ENCODE assay signal across 19 mouse cellular contexts in the genomic region with DNA sequence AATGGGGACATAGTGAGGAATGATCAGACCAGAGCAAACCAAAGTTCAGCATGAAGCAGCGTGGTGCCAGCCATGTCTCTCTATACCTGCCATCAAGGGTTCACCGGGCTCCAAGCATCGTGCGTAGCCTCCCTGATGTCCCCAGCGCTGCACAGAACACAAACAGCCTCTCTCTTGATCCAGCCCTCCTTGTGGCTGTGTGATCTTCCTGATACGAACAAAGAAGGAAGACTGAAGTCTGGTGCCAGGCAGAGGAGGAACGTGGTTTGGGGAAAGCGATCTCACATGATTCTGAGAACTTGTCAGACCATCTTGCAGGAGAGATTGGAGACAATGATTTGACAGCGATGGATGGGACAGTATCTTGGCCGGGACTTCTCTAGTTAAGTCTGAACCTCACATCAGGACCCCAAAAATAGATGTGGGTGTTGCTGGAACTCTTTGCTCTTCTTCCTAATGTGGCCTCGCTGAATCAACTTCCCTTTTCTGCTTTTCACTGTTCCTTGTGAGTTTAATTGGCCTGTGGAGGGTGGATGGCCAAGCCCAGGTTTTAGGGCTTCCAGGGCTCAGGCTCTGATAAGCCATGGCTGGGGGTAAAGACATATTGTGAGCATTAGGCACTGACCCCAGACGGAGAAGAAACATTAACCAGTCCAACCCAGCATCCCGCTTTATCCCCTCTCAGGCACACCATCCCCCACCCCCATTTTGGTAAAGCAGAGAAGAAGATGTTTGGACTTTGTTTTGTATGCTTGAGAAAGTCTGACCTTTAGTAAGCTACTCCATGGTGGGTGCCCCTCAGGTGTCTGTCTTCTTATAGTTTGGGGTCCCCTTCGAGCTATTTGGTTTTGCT. TPM values are rescaled to one million over a fixed set of nuclear protein-coding genes. Genes with fewer than 3 reads are reported as not detected.
A peak's percentile ranks its signal among the peaks of the same experiment; 100 is the strongest.
DNase-seq lines count a peak whose midpoint lies in the region; ATAC-seq and TF ChIP-seq lines count a peak whose summit lies in the region.
"Had no signal": no experiment of that assay in that cellular context is flagged by ENCODE, and none has a peak within 500 bp of the region (broad histone marks: within the 10 kb centered on the region; RNA-seq: fewer than 3 reads in every experiment).

No protein-coding gene starts in this region.

- DNase-seq in kidney, adult 2 months: peak; percentile 81
- DNase-seq in kidney, adult 18-20 months: no peak
- DNase-seq in 416B (ENCODE audit: low read depth): peak; percentile 20
- DNase-seq in brain, adult 2 months (ENCODE audit: low read depth, low spot score): peak; percentile 30
- DNase-seq in ovary, postnatal 10 days (ENCODE audit: low spot score): no peak
- no peak for DNase-seq in midbrain, postnatal 0 days (ENCODE audit: low spot score)
- DNase-seq: adrenal gland, adult 8-10 months; cerebellum, adult 2 months; lung, postnatal 14 days; thymus, postnatal 14 days had no signal

- ATAC-seq in midbrain, postnatal 0 days (ENCODE audit: low FRiP score): no peak
- ATAC-seq in forebrain, embryonic 16.5 days: no peak

- no peak for TF ChIP-seq POLR2A in kidney, adult 2 months (IDR thresholded peaks at IDR 0.05; ENCODE audit: low read depth, low read length)

- H3K36me3 ChIP-seq in kidney, adult 2 months (ENCODE audit: control insufficient read depth, insufficient read depth, low read length): no peaks in the 10 kb centered on the region
- H3K36me3 ChIP-seq in macrophage (ENCODE audit: inconsistent target): 0 out of 2 replicates have a peak, but pooled peaks cover 3% of the 10 kb centered on the region
- no peaks in the 10 kb centered on the region for H3K36me3 ChIP-seq in midbrain, postnatal 0 days (ENCODE audit: insufficient read depth, low read length)
- no peaks in the 10 kb centered on the region for H3K36me3 ChIP-seq in forebrain, embryonic 16.5 days (ENCODE audit: control insufficient read depth, insufficient read depth)
- H3K36me3 ChIP-seq: embryonic facial prominence, embryonic 12.5 days had no signal

- H3K79me2 ChIP-seq in macrophage (ENCODE audit: inconsistent target): peaks cover 10% of the 10 kb centered on the region

- no peak overlapping the region for H3K4me3 ChIP-seq in kidney, adult 2 months (ENCODE audit: insufficient read depth, low read depth, low read length)
- peak overlapping the region; percentile 49 for H3K4me3 ChIP-seq in macrophage (ENCODE audit: inconsistent target)
- no peak overlapping the region for H3K4me3 ChIP-seq in midbrain, postnatal 0 days (ENCODE audit: low read depth, low read length)
- H3K4me3 ChIP-seq in forebrain, embryonic 16.5 days (replicated peaks; ENCODE audit: low read length): no peak overlapping the region
- H3K4me3 ChIP-seq: embryonic facial prominence, embryonic 12.5 days; myocyte had no signal

- 64% methylated on average over 14 of the region's 14 CpGs for WGBS in kidney, adult 2 months
- 11% methylated on average over 14 of the region's 14 CpGs for WGBS in macrophage (ENCODE audit: missing documents)
- 80% methylated on average over 14 of the region's 14 CpGs for WGBS in midbrain, postnatal 0 days
- WGBS in forebrain, embryonic 16.5 days: 76% methylated on average over 14 of the region's 14 CpGs

- no peak for TF ChIP-seq CTCF in kidney, adult 2 months (conservative IDR thresholded peaks at IDR 0.05; ENCODE audit: insufficient read depth, insufficient read length, low read depth, low read length)
- no peak for TF ChIP-seq CTCF in midbrain, postnatal 0 days (IDR thresholded peaks at IDR 0.05)

- no peak overlapping the region for H3K4me2 ChIP-seq in midbrain, postnatal 0 days (ENCODE audit: low read depth, low read length, poor library complexity, severe bottlenecking)
- H3K4me2 ChIP-seq in forebrain, embryonic 16.5 days (ENCODE audit: low read length): no peak overlapping the region
- H3K4me2 ChIP-seq: embryonic facial prominence, embryonic 12.5 days had no signal

- H3K4me1 ChIP-seq in kidney, adult 2 months (ENCODE audit: control insufficient read depth, insufficient read depth, low read length): peaks cover 23% of the 10 kb centered on the region
- H3K4me1 ChIP-seq in midbrain, postnatal 0 days (ENCODE audit: insufficient read depth, low read length): no peaks in the 10 kb centered on the region
- H3K4me1 ChIP-seq in forebrain, embryonic 16.5 days (replicated peaks; ENCODE audit: control insufficient read depth, insufficient read depth, low read length): no peaks in the 10 kb centered on the region

- no peaks in the 10 kb centered on the region for H3K27me3 ChIP-seq in kidney, adult 2 months (replicated peaks; ENCODE audit: control insufficient read depth, insufficient read depth, low read length)
- no peaks in the 10 kb centered on the region for H3K27me3 ChIP-seq in midbrain, postnatal 0 days (ENCODE audit: insufficient read depth, low read length)
- H3K27me3 ChIP-seq in forebrain, embryonic 16.5 days (replicated peaks; ENCODE audit: control insufficient read depth, insufficient read depth, low read length): no peaks in the 10 kb centered on the region
- H3K27me3 ChIP-seq: embryonic facial prominence, embryonic 12.5 days had no signal

- peak overlapping the region; percentile 74 for H3K27ac ChIP-seq in kidney, adult 2 months (ENCODE audit: insufficient read depth, low read depth, low read length)
- peak overlapping the region; percentile 93 for H3K27ac ChIP-seq in macrophage
- no peak overlapping the region for H3K27ac ChIP-seq in midbrain, postnatal 0 days (ENCODE audit: low read depth, low read length)
- H3K27ac ChIP-seq in forebrain, embryonic 16.5 days (ENCODE audit: low read length): no peak overlapping the region
- H3K27ac ChIP-seq: embryonic facial prominence, embryonic 12.5 days had no signal

- no peak overlapping the region for H3K9ac ChIP-seq in midbrain, postnatal 0 days (replicated peaks; ENCODE audit: low read length, poor library complexity, severe bottlenecking)
- no peak overlapping the region for H3K9ac ChIP-seq in forebrain, embryonic 16.5 days (replicated peaks; ENCODE audit: low read depth, low read length)
- H3K9ac ChIP-seq: embryonic facial prominence, embryonic 12.5 days had no signal

- no peaks in the 10 kb centered on the region for H3K9me3 ChIP-seq in midbrain, postnatal 0 days (ENCODE audit: low read length)
- H3K9me3 ChIP-seq in forebrain, embryonic 16.5 days (ENCODE audit: control insufficient read depth, low read length): no peaks in the 10 kb centered on the region

RNA-seq across cellular contexts. Expression of gene Cd27, which starts 17.3 kb away (rescaled TPM):
- polyA plus RNA-seq in kidney, adult 2 months (2012; rRNA removed): 0.64 and 7.0 TPM in 2 replicates
- total RNA-seq in macrophage (2018; cell fraction: chromatin; rRNA removed): not detected
- total RNA-seq in macrophage (2018; cell fraction: cytosol; rRNA removed): not detected
- total RNA-seq in macrophage (2018; cell fraction: nucleus; rRNA removed): not detected
- polyA plus RNA-seq in macrophage (2018): not detected in 3 replicates
- total RNA-seq in midbrain, postnatal 0 days (2014; rRNA removed): not detected in 2 replicates
- polyA plus RNA-seq in midbrain, postnatal 0 days (2015; fragmentation: Nextera tagmentation; extraction: Ambion mirVana): 0.70 TPM in 1 of 2 replicates, not detected in the other
- 1.8 TPM in 1 of 2 replicates, not detected in the other for polyA plus RNA-seq in forebrain, embryonic 16.5 days (2015; fragmentation: Nextera tagmentation; extraction: Ambion mirVana)
- total RNA-seq: layer of hippocampus, postnatal 25 days had no signal
- polyA plus RNA-seq: cerebellum, adult 2 months had no signal

RNA-seq across cellular contexts. Expression of gene Tapbpl, which starts 22.4 kb away (rescaled TPM):
- polyA plus RNA-seq in kidney, adult 2 months (2012; rRNA removed): 16.0 and 16.4 TPM in 2 replicates
- 10 to 100 TPM in 14 of 26 experiments, 1 to 10 TPM in 12; 3.1 to 21.5 (median 10.5) TPM for total RNA-seq in macrophage (2018; cell fraction: chromatin; rRNA removed)
- total RNA-seq in macrophage (2018; cell fraction: cytosol; rRNA removed): 10 to 100 TPM; 14.4 to 67.4 (median 32.1) TPM
- total RNA-seq in macrophage (2018; cell fraction: nucleus; rRNA removed): 10 to 100 TPM in 25 of 26 experiments, 1 to 10 TPM in 1; 7.9 to 53.9 (median 24.3) TPM
- polyA plus RNA-seq in macrophage (2018): 11.1 to 31.4 TPM (median 11.5 TPM) in 3 replicates
- total RNA-seq in midbrain, postnatal 0 days (2014; rRNA removed): 4.7 and 6.2 TPM in 2 replicates
- 9.0 and 9.7 TPM in 2 replicates for polyA plus RNA-seq in midbrain, postnatal 0 days (2015; fragmentation: Nextera tagmentation; extraction: Ambion mirVana)
- 3.8 and 4.5 TPM in 2 replicates for polyA plus RNA-seq in forebrain, embryonic 16.5 days (2015; fragmentation: Nextera tagmentation; extraction: Ambion mirVana)

RNA-seq across cellular contexts. Expression of gene Tuba3a, which starts 31.8 kb away (rescaled TPM):
- 0.39 and 0.86 TPM in 2 replicates for polyA plus RNA-seq in kidney, adult 2 months (2012; rRNA removed)
- not detected for total RNA-seq in macrophage (2018; cell fraction: chromatin; rRNA removed)
- not detected for total RNA-seq in macrophage (2018; cell fraction: cytosol; rRNA removed)
- total RNA-seq in macrophage (2018; cell fraction: nucleus; rRNA removed): not detected
- not detected in 3 replicates for polyA plus RNA-seq in macrophage (2018)
- total RNA-seq in midbrain, postnatal 0 days (2014; rRNA removed): not detected in 2 replicates
- not detected in 2 replicates for polyA plus RNA-seq in midbrain, postnatal 0 days (2015; fragmentation: Nextera tagmentation; extraction: Ambion mirVana)
- polyA plus RNA-seq in forebrain, embryonic 16.5 days (2015; fragmentation: Nextera tagmentation; extraction: Ambion mirVana): not detected in 2 replicates
- total RNA-seq: adrenal gland, adult 8-10 months; gastrocnemius, adult 8-10 months; layer of hippocampus, postnatal 25 days had no signal
- polyA plus RNA-seq: cerebellum, adult 2 months; forebrain, embryonic 11.5 days; heart, embryonic 16.5 days; myocyte; stomach, embryonic 14.5 days had no signal

RNA-seq across cellular contexts. Expression of gene Vamp1, which starts 38.7 kb away (rescaled TPM):
- 19.1 and 19.8 TPM in 2 replicates for polyA plus RNA-seq in kidney, adult 2 months (2012; rRNA removed)
- 10 to 100 TPM in 25 of 26 experiments, 1 to 10 TPM in 1; 8.7 to 78.4 (median 34.0) TPM for total RNA-seq in macrophage (2018; cell fraction: chromatin; rRNA removed)
- total RNA-seq in macrophage (2018; cell fraction: cytosol; rRNA removed): 1 to 10 TPM; 2.9 to 8.4 (median 5.3) TPM
- total RNA-seq in macrophage (2018; cell fraction: nucleus; rRNA removed): 10 to 100 TPM in 24 of 26 experiments, 1 to 10 TPM in 2; 8.6 to 60.6 (median 23.2) TPM
- 4.9 to 8.4 TPM (median 6.3 TPM) in 3 replicates for polyA plus RNA-seq in macrophage (2018)
- 42.7 and 47.6 TPM in 2 replicates for total RNA-seq in midbrain, postnatal 0 days (2014; rRNA removed)
- polyA plus RNA-seq in midbrain, postnatal 0 days (2015; fragmentation: Nextera tagmentation; extraction: Ambion mirVana): 40.5 and 46.0 TPM in 2 replicates
- 5.5 and 7.3 TPM in 2 replicates for polyA plus RNA-seq in forebrain, embryonic 16.5 days (2015; fragmentation: Nextera tagmentation; extraction: Ambion mirVana)

RNA-seq across cellular contexts. Expression of gene Ltbr, which starts 59.6 kb away (rescaled TPM):
- polyA plus RNA-seq in kidney, adult 2 months (2012; rRNA removed): 97.1 and 116 TPM in 2 replicates
- 10 to 100 TPM in 25 of 26 experiments, 1 to 10 TPM in 1; 9.9 to 76.7 (median 35.1) TPM for total RNA-seq in macrophage (2018; cell fraction: chromatin; rRNA removed)
- 10 to 100 TPM; 42.1 to 80.0 (median 63.8) TPM for total RNA-seq in macrophage (2018; cell fraction: cytosol; rRNA removed)
- 10 to 100 TPM; 27.8 to 92.3 (median 45.0) TPM for total RNA-seq in macrophage (2018; cell fraction: nucleus; rRNA removed)
- 54.9 to 70.4 TPM (median 60.9 TPM) in 3 replicates for polyA plus RNA-seq in macrophage (2018)
- 24.4 TPM in 2 replicates for total RNA-seq in midbrain, postnatal 0 days (2014; rRNA removed)
- polyA plus RNA-seq in midbrain, postnatal 0 days (2015; fragmentation: Nextera tagmentation; extraction: Ambion mirVana): 14.5 and 15.7 TPM in 2 replicates
- 10.4 and 11.6 TPM in 2 replicates for polyA plus RNA-seq in forebrain, embryonic 16.5 days (2015; fragmentation: Nextera tagmentation; extraction: Ambion mirVana)

Comparison
In these comparisons a context has a peak if more than half of its experiments do, and no peak if none do; other contexts are left out.
1. DNase-seq: peak in kidney, adult 2 months (single experiment), 416B (single experiment) and brain, adult 2 months (single experiment); none in kidney, adult 18-20 months (single experiment), ovary, postnatal 10 days (single experiment) and midbrain, postnatal 0 days (single experiment).
2. H3K27ac ChIP-seq: peak in kidney, adult 2 months (single experiment) and macrophage (single experiment); none in midbrain, postnatal 0 days (single experiment) and forebrain, embryonic 16.5 days (single experiment).